Mouse (Mus musculus): ENCODE results near the gene Lyrm7.

DNA sequence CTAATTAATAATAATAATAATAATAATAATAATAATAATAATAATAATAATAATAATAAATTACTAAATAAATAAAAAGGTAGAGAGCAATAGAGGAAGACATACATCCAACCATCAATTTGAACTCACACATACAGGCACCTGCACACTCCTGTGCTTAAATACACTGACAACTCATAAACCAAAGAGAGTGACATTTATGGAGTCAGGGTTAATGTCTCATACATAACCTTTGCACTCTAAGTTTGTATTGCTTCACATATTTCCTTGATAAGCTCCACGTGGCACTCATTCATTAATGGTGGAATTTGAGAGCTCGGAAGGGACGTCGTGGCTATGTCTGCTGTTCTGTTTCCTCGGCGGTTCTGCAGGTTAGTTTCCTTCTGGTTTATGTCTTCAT, 58.1 kb downstream of the Lyrm7 start:
- TF ChIP-seq CTCF (IDR thresholded peaks at IDR 0.05; ENCODE audit: borderline replicate concordance, extremely low read depth, insufficient read depth, insufficient read length) (no peak), POLR2A (IDR thresholded peaks at IDR 0.05; ENCODE audit: borderline replicate concordance, extremely low read depth, insufficient read depth, insufficient read length, poor library complexity, severe bottlenecking) (no peak)

Data from brain, embryonic 14.5 days (tissue).